Mouse (Mus musculus): ENCODE data around the gene BC048403. TPM values are rescaled to one million over a fixed set of nuclear protein-coding genes. Genes with fewer than 3 reads are reported as not detected.

BC048403 gene
- total and polyA plus RNA-seq, 3 experiments = 3.4 to 21.9 (median 9.8) TPM

- DNase-seq (ENCODE audit: low spot score) (no peak), ATAC-seq (ENCODE audit: extremely low read depth, insufficient number of reproducible peaks, low FRiP score, poor library complexity, severe bottlenecking) (no peak)
- peaks cover 76% of the 10 kb centered on the region for H3K36me3 ChIP-seq (replicated peaks)
- H3K4me3 ChIP-seq (ENCODE audit: low read depth, low read length) = no peak overlapping the region
- no peak for TF ChIP-seq TAL1 (conservative IDR thresholded peaks at IDR 0.05; ENCODE audit: low read depth, low read length)
- TF ChIP-seq GATA1 (IDR thresholded peaks at IDR 0.05; ENCODE audit: borderline replicate concordance, low read length) = no peak
- no peak for TF ChIP-seq POLR2AphosphoS5 (IDR thresholded peaks at IDR 0.05; ENCODE audit: insufficient replicate concordance, low read depth, low read length)
- no peak for TF ChIP-seq GATA2 (IDR thresholded peaks at IDR 0.05; ENCODE audit: borderline replicate concordance, low read depth, low read length)
- no peak for TF ChIP-seq CTCF (IDR thresholded peaks at IDR 0.05; ENCODE audit: low read depth, low read length)
- H3K27me3 ChIP-seq (ENCODE audit: insufficient read depth, low read length) = no peaks in the 10 kb centered on the region
- H3K4me1 ChIP-seq (ENCODE audit: insufficient read depth, low read depth, low read length) = no peaks in the 10 kb centered on the region
- no peaks in the 10 kb centered on the region for H3K9me3 ChIP-seq (replicated peaks)
Measured at GRCm38 (mm10) chr10:121750175-121750574, 10.4 kb downstream of the BC048403 start.

- H3K4me1 ChIP-seq (ENCODE audit: insufficient read depth, low read depth, low read length) = no peaks in the 10 kb centered on the region
- DNase-seq (ENCODE audit: low spot score) (no peak), ATAC-seq (ENCODE audit: extremely low read depth, insufficient number of reproducible peaks, low FRiP score, poor library complexity, severe bottlenecking) (no peak)
- no peak overlapping the region for H3K4me3 ChIP-seq (ENCODE audit: low read depth, low read length)
- no peaks in the 10 kb centered on the region for H3K27me3 ChIP-seq (ENCODE audit: insufficient read depth, low read length)
- no peaks in the 10 kb centered on the region for H3K9me3 ChIP-seq (replicated peaks)
- peaks cover 36% of the 10 kb centered on the region for H3K36me3 ChIP-seq (replicated peaks)
- TF ChIP-seq GATA2 (IDR thresholded peaks at IDR 0.05; ENCODE audit: borderline replicate concordance, low read depth, low read length) = no peak
Measured at GRCm38 (mm10) chr10:121754237-121754636, 14.5 kb downstream of the BC048403 start.

- DNase-seq (ENCODE audit: low spot score) (no peak), ATAC-seq (ENCODE audit: extremely low read depth, insufficient number of reproducible peaks, low FRiP score, poor library complexity, severe bottlenecking) (no peak)
- TF ChIP-seq POLR2AphosphoS5 (IDR thresholded peaks at IDR 0.05; ENCODE audit: insufficient replicate concordance, low read depth, low read length) (no peak), TAL1 (conservative IDR thresholded peaks at IDR 0.05; ENCODE audit: low read depth, low read length) (no peak)
- no peaks in the 10 kb centered on the region for H3K27me3 ChIP-seq (ENCODE audit: insufficient read depth, low read length)
- H3K36me3 ChIP-seq (replicated peaks) = peaks cover 21% of the 10 kb centered on the region
- no peaks in the 10 kb centered on the region for H3K9me3 ChIP-seq (replicated peaks)
- H3K4me3 ChIP-seq (ENCODE audit: low read depth, low read length) = no peak overlapping the region
- no peaks in the 10 kb centered on the region for H3K4me1 ChIP-seq (ENCODE audit: insufficient read depth, low read depth, low read length)
Measured at GRCm38 (mm10) chr10:121755822-121756221, 16.1 kb downstream of the BC048403 start.

- peaks cover 15% of the 10 kb centered on the region for H3K36me3 ChIP-seq (replicated peaks)
- H3K9me3 ChIP-seq (replicated peaks) = no peaks in the 10 kb centered on the region
- no peaks in the 10 kb centered on the region for H3K4me1 ChIP-seq (ENCODE audit: insufficient read depth, low read depth, low read length)
- TF ChIP-seq POLR2AphosphoS5 (IDR thresholded peaks at IDR 0.05; ENCODE audit: insufficient replicate concordance, low read depth, low read length) (no peak), GATA1 (IDR thresholded peaks at IDR 0.05; ENCODE audit: borderline replicate concordance, low read length) (no peak), TAL1 (conservative IDR thresholded peaks at IDR 0.05; ENCODE audit: low read depth, low read length) (no peak), CTCF (IDR thresholded peaks at IDR 0.05; ENCODE audit: low read depth, low read length) (no peak)
- DNase-seq (ENCODE audit: low spot score) = no peak
- no peak overlapping the region for H3K4me3 ChIP-seq (ENCODE audit: low read depth, low read length)
- ATAC-seq (ENCODE audit: extremely low read depth, insufficient number of reproducible peaks, low FRiP score, poor library complexity, severe bottlenecking) = no peak
- H3K27me3 ChIP-seq (ENCODE audit: insufficient read depth, low read length) = no peaks in the 10 kb centered on the region
Measured at GRCm38 (mm10) chr10:121756677-121757076, 16.9 kb downstream of the BC048403 start.

- Histone ChIP-seq H3K27me3 (ENCODE audit: insufficient read depth, low read length) (no peaks in the 10 kb centered on the region), H3K4me3 (ENCODE audit: low read depth, low read length) (no peak overlapping the region), H3K9me3 (replicated peaks) (0 out of 2 replicates have a peak, but pooled peaks cover 3% of the 10 kb centered on the region), H3K36me3 (replicated peaks) (no peaks in the 10 kb centered on the region), H3K4me1 (ENCODE audit: insufficient read depth, low read depth, low read length) (no peaks in the 10 kb centered on the region)
- DNase-seq (ENCODE audit: low spot score) = no peak
- TF ChIP-seq GATA1 (IDR thresholded peaks at IDR 0.05; ENCODE audit: borderline replicate concordance, low read length) (no peak), GATA2 (IDR thresholded peaks at IDR 0.05; ENCODE audit: borderline replicate concordance, low read depth, low read length) (no peak), POLR2AphosphoS5 (IDR thresholded peaks at IDR 0.05; ENCODE audit: insufficient replicate concordance, low read depth, low read length) (no peak), TAL1 (conservative IDR thresholded peaks at IDR 0.05; ENCODE audit: low read depth, low read length) (no peak), CTCF (IDR thresholded peaks at IDR 0.05; ENCODE audit: low read depth, low read length) (no peak)
- no peak for ATAC-seq (ENCODE audit: extremely low read depth, insufficient number of reproducible peaks, low FRiP score, poor library complexity, severe bottlenecking)
Measured at GRCm38 (mm10) chr10:121759095-121759494, 19.4 kb downstream of the BC048403 start.

GRCm38 (mm10) chr10:121762141-121762540 lies 22.4 kb downstream of the BC048403 start:
- TF ChIP-seq POLR2AphosphoS5 (IDR thresholded peaks at IDR 0.05; ENCODE audit: insufficient replicate concordance, low read depth, low read length) = no peak
- TF ChIP-seq GATA1 (IDR thresholded peaks at IDR 0.05; ENCODE audit: borderline replicate concordance, low read length) = no peak
- no peak for TF ChIP-seq TAL1 (conservative IDR thresholded peaks at IDR 0.05; ENCODE audit: low read depth, low read length)
- TF ChIP-seq CTCF (IDR thresholded peaks at IDR 0.05; ENCODE audit: low read depth, low read length) = no peak
- TF ChIP-seq GATA2 (IDR thresholded peaks at IDR 0.05; ENCODE audit: borderline replicate concordance, low read depth, low read length) = no peak
- DNase-seq (ENCODE audit: low spot score) (no peak), ATAC-seq (ENCODE audit: extremely low read depth, insufficient number of reproducible peaks, low FRiP score, poor library complexity, severe bottlenecking) (no peak)
- Histone ChIP-seq H3K9me3 (replicated peaks) (0 out of 2 replicates have a peak, but pooled peaks cover 3% of the 10 kb centered on the region), H3K4me3 (ENCODE audit: low read depth, low read length) (no peak overlapping the region), H3K4me1 (ENCODE audit: insufficient read depth, low read depth, low read length) (no peaks in the 10 kb centered on the region), H3K36me3 (replicated peaks) (no peaks in the 10 kb centered on the region), H3K27me3 (ENCODE audit: insufficient read depth, low read length) (no peaks in the 10 kb centered on the region)

GRCm38 (mm10) chr10:121763191-121763590 lies 23.5 kb downstream of the BC048403 start:
- 0 out of 2 replicates have a peak, but pooled peaks have one; percentile 67 for ATAC-seq (ENCODE audit: extremely low read depth, insufficient number of reproducible peaks, low FRiP score, poor library complexity, severe bottlenecking)
- no peaks in the 10 kb centered on the region for H3K36me3 ChIP-seq (replicated peaks)
- no peak overlapping the region for H3K4me3 ChIP-seq (ENCODE audit: low read depth, low read length)

More at GRCm38 (mm10) chr10:121763191-121763590, 23.5 kb downstream of the BC048403 start:
- no peaks in the 10 kb centered on the region for H3K4me1 ChIP-seq (ENCODE audit: insufficient read depth, low read depth, low read length)
- TF ChIP-seq POLR2AphosphoS5 (IDR thresholded peaks at IDR 0.05; ENCODE audit: insufficient replicate concordance, low read depth, low read length) (no peak), CTCF (IDR thresholded peaks at IDR 0.05; ENCODE audit: low read depth, low read length) (no peak), TAL1 (conservative IDR thresholded peaks at IDR 0.05; ENCODE audit: low read depth, low read length) (no peak), GATA1 (IDR thresholded peaks at IDR 0.05; ENCODE audit: borderline replicate concordance, low read length) (no peak), GATA2 (IDR thresholded peaks at IDR 0.05; ENCODE audit: borderline replicate concordance, low read depth, low read length) (no peak)
- no peak for DNase-seq (ENCODE audit: low spot score)
- 0 out of 2 replicates have a peak, but pooled peaks cover 3% of the 10 kb centered on the region for H3K9me3 ChIP-seq (replicated peaks)
- no peaks in the 10 kb centered on the region for H3K27me3 ChIP-seq (ENCODE audit: insufficient read depth, low read length)
